Mouse (Mus musculus): ENCODE measurements around the gene Kctd20.
A peak's percentile ranks its signal among the peaks of the same experiment; 100 is the strongest.

DNA sequence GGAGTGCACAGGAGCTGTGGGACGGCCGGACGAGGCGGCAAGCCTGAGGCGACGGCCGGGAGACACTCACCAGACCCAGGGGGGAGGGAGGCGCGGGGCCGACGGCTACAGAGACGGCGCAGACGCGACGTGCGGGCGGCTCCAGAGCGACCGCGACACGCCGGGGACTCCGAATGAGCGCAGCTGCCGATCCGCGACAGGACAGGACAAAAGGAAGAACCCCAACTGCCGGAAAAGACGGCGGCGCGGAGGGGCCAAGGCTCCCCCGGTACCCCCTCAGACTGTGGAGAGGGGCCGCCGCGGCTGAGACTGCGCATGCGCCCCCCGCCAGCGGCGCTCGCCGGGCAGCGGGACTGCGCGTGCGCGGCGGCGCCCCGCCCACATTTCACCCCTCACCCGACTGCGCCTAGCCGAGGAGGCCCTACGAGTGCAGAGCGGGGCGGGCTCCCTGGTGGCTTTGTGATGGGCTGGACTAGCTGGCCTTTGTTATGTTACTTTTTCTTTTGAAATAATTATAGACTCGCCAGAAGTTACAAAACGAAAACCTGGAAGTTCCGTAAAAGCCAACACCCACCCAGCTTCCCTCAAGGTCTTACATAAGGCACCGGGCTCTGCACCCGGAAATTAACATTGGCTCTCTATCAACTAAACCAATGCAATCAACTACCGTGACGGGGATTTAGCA, 56.0 kb downstream of the Kctd20 start, which contains the start of gene Stk38:
- TF ChIP-seq USF1 (IDR thresholded peaks at IDR 0.05; ENCODE audit: low read depth) = no peak
- TF ChIP-seq TCF12 (IDR thresholded peaks at IDR 0.05; ENCODE audit: insufficient read depth, poor library complexity, severe bottlenecking) = no peak
- no peak for TF ChIP-seq REST (IDR thresholded peaks at IDR 0.05; ENCODE audit: insufficient read depth, insufficient read length)
- no peak for TF ChIP-seq MYOG (IDR thresholded peaks at IDR 0.05; ENCODE audit: control insufficient read depth in 1 of 3, insufficient read depth in 1 of 3, insufficient read length in 2 of 3, low read depth in 2 of 3)
- peak; percentile 88 for TF ChIP-seq POLR2A (IDR thresholded peaks at IDR 0.05; ENCODE audit: insufficient read length, low read depth)
- no peak for TF ChIP-seq CEBPB (IDR thresholded peaks at IDR 0.05; ENCODE audit: insufficient read depth, poor library complexity, severe bottlenecking)
- peak; percentile 84 for TF ChIP-seq POLR2AphosphoS2 (IDR thresholded peaks at IDR 0.05; ENCODE audit: insufficient read length, low read depth)
- no peak for TF ChIP-seq MAX (IDR thresholded peaks at IDR 0.05; ENCODE audit: low read depth)
